Mouse (Mus musculus): ENCODE results near the gene Gucy2c. TPM values are rescaled to one million over a fixed set of nuclear protein-coding genes. Genes with fewer than 3 reads are reported as not detected.

The Gucy2c gene
- total and polyA plus RNA-seq, 2 experiments from 2014 or later = 0.28 to 0.52 TPM

DNA sequence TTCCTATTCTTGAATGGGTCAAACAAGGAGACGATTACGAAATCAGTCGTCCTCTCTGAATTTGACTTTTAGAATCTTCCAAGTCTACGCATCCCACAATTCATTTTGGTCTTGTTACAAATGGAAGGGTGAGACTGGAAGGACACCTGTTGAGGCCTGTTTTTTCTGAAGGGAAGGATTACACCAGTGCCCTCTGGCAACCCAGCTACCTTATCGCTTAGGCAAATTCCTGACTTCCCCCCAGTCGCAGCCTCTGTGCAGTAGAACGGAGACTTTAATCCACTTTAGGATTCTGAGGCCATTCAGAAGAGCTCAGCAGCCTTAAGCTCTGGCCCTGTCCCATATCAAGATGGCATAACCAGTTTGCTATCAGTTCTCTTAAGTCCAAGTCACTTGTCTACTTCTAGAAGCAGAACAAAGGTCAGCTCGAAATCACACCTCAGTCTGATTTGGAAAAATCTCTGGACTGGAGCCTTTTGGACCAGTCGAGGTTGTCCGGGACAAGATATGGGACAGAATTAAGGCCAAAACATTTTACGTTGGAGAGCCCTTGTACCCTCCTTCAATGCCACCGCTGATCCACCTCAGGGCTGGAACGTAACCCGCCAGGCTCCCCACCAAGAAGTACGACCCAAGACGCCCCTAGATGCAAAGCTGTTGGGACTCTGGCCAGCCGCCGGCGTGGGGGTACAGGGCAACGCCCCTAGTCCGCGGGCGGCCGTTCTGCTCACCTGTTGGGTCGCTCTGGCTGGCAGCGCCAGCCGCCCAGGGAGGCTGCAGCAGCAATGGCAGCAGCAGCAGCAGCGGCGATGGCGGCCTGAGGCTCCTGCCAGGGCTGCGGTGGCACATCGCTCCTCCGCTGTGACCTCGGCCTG, 120.5 kb downstream of the Gucy2c start:
- Histone ChIP-seq H3K9ac (replicated peaks; ENCODE audit: low read length) (no peak overlapping the region), H3K36me3 (ENCODE audit: insufficient read depth, low read length) (no peaks in the 10 kb centered on the region), H3K4me1 (ENCODE audit: insufficient read depth, low read length) (peaks cover 6% of the 10 kb centered on the region; the same call in 1 of the 2 replicates), H3K9me3 (ENCODE audit: low read length) (no peaks in the 10 kb centered on the region), H3K4me3 (ENCODE audit: low read length) (peak overlapping the region; percentile 27), H3K27me3 (ENCODE audit: insufficient read depth, low read length) (peaks cover 20% of the 10 kb centered on the region; the same call in 1 of the 2 replicates), H3K27ac (no peak overlapping the region), H3K4me2 (ENCODE audit: low read depth, low read length) (peak overlapping the region; percentile 51)
- no peak for TF ChIP-seq CTCF (IDR thresholded peaks at IDR 0.05; ENCODE audit: low read depth)
- ATAC-seq (no peak), DNase-seq (ENCODE audit: low spot score) (no peak)
- WGBS = 20% methylated on average over 33 of the region's 34 CpGs

DNA sequence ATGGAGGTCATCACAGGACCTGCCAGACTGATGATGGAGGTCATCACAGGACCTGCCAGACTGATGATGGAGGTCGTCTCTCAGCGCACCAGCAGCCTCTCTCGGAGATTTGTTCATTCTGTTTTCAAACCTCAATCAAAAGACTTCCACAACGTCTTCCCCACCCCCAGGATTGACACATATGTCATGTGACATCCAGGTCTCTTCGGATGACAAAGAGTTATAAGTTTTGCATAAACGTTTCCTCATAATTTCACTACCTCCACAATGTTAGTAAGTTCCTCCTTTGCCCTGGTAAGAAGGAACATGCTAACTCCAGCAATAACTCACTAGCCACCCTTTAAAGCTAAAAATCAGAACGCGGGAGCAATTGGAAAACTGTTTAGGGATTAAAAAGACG, 122.3 kb downstream of the Gucy2c start:
- Histone ChIP-seq H3K27me3 (ENCODE audit: insufficient read depth, low read length) (peaks cover 20% of the 10 kb centered on the region; the same call in 1 of the 2 replicates), H3K4me2 (ENCODE audit: low read depth, low read length) (no peak overlapping the region), H3K36me3 (ENCODE audit: insufficient read depth, low read length) (no peaks in the 10 kb centered on the region), H3K9me3 (ENCODE audit: low read length) (no peaks in the 10 kb centered on the region), H3K27ac (no peak overlapping the region), H3K4me1 (ENCODE audit: insufficient read depth, low read length) (peaks cover 6% of the 10 kb centered on the region; the same call in 1 of the 2 replicates), H3K9ac (replicated peaks; ENCODE audit: low read length) (no peak overlapping the region), H3K4me3 (ENCODE audit: low read length) (no peak overlapping the region)
- DNase-seq (ENCODE audit: low spot score) (no peak), ATAC-seq (no peak)
- TF ChIP-seq CTCF (IDR thresholded peaks at IDR 0.05; ENCODE audit: low read depth) = no peak
- 92% methylated on average over 9 of the region's 9 CpGs for WGBS

DNA sequence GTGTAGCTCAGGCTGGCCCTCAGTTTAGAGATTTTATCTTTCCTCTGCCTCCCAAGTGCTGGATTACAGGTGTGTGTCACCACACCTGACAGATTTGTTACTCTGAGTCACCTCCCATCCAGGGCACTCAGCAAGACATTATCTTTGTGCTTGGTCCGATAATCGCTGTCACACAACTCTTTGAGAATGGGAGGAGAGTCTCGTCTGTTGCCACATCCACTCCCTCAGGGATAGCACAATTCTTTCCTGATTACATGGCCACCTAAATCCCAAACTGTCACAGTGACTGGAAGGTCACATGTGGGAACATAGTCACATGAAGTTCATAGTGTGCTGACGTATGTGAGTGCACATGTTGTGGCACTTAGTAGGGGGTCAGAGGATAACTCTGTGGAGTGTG, 123.3 kb downstream of the Gucy2c start:
- TF ChIP-seq CTCF (IDR thresholded peaks at IDR 0.05; ENCODE audit: low read depth) = no peak
- Histone ChIP-seq H3K27me3 (ENCODE audit: insufficient read depth, low read length) (peaks cover 20% of the 10 kb centered on the region; the same call in 1 of the 2 replicates), H3K9me3 (ENCODE audit: low read length) (no peaks in the 10 kb centered on the region), H3K4me2 (ENCODE audit: low read depth, low read length) (no peak overlapping the region), H3K4me3 (ENCODE audit: low read length) (no peak overlapping the region), H3K27ac (no peak overlapping the region), H3K9ac (replicated peaks; ENCODE audit: low read length) (no peak overlapping the region), H3K4me1 (ENCODE audit: insufficient read depth, low read length) (peaks cover 6% of the 10 kb centered on the region; the same call in 1 of the 2 replicates), H3K36me3 (ENCODE audit: insufficient read depth, low read length) (no peaks in the 10 kb centered on the region)
- ATAC-seq (no peak), DNase-seq (ENCODE audit: low spot score) (no peak)
- 82% methylated on average over 4 of the region's 4 CpGs for WGBS

DNA sequence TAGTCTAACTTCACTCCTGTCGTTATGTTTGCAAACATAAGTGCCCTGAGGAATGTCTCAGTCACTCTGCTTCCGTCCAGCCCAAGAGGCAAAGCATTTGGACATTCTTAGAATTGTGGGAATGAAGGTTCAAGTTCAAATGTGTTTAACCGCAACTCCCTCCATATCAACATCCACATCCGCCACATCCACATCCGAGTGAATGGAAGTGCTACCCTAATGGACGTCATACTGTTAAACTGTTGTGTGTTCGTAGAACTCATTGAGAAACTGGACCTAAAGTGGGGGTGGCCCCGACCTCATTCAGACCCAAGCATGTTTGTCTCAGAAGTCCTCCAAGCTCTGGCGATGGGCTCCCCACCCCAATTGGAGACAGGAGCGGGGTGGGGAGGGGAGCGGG, 125.8 kb downstream of the Gucy2c start:
- Histone ChIP-seq H3K27ac (no peak overlapping the region), H3K4me1 (ENCODE audit: insufficient read depth, low read length) (no peaks in the 10 kb centered on the region), H3K36me3 (ENCODE audit: insufficient read depth, low read length) (no peaks in the 10 kb centered on the region), H3K27me3 (ENCODE audit: insufficient read depth, low read length) (0 out of 2 replicates have a peak, but pooled peaks cover under 1% of the 10 kb centered on the region), H3K9me3 (ENCODE audit: low read length) (no peaks in the 10 kb centered on the region), H3K4me2 (ENCODE audit: low read depth, low read length) (no peak overlapping the region), H3K9ac (replicated peaks; ENCODE audit: low read length) (no peak overlapping the region), H3K4me3 (ENCODE audit: low read length) (no peak overlapping the region)
- DNase-seq (ENCODE audit: low spot score) (no peak), ATAC-seq (no peak)
- 74% methylated on average over 11 of the region's 11 CpGs for WGBS
- TF ChIP-seq CTCF (IDR thresholded peaks at IDR 0.05; ENCODE audit: low read depth) = no peak

DNA sequence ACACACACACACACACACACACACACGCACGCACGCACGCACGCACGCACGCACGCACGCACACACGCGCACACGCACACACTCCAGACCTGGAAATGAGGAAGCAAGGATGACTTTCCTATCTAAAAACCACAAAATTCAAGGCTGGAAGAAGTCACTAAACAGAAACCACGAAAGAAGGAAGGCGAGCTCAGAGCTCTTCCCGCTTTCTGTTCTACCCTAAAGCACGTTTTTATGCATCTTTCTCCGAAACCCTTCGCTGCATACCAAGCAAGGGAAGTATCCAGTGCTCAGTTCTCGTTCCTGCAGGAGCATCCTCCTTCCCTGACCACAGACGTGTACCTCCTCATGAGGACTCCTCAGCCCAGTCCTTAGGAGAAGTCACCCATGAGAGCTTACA, 127.1 kb downstream of the Gucy2c start:
- H3K27ac ChIP-seq = no peak overlapping the region
- no peak for DNase-seq (ENCODE audit: low spot score)
- H3K36me3 ChIP-seq (ENCODE audit: insufficient read depth, low read length) = no peaks in the 10 kb centered on the region
- no peak overlapping the region for H3K4me3 ChIP-seq (ENCODE audit: low read length)
- H3K4me2 ChIP-seq (ENCODE audit: low read depth, low read length) = no peak overlapping the region
- H3K4me1 ChIP-seq (ENCODE audit: insufficient read depth, low read length) = no peaks in the 10 kb centered on the region
- no peaks in the 10 kb centered on the region for H3K9me3 ChIP-seq (ENCODE audit: low read length)
- TF ChIP-seq CTCF (IDR thresholded peaks at IDR 0.05; ENCODE audit: low read depth) = no peak
- no peaks in the 10 kb centered on the region for H3K27me3 ChIP-seq (ENCODE audit: insufficient read depth, low read length)
- no peak overlapping the region for H3K9ac ChIP-seq (replicated peaks; ENCODE audit: low read length)
- ATAC-seq = no peak
- WGBS = 82% methylated on average over 20 of the region's 20 CpGs

DNA sequence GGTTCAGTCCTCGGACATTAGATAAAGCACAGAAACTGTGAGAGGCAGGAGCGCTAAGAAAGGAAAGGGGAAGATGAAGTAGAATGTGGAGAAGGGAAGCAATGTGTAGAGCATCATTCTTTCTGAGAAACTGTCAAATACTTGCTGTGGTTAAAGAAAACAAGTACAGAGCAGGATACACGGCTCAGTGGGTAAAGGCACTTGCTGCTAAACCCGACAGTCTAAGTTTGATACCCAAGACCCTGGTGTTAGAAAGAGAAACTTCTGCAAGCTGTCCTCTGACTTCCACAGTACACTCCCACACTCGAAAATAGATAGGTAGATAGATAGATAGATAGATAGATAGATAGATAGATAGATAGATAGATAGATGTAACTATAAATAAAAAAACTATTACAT, 128.2 kb downstream of the Gucy2c start:
- WGBS = 66% methylated on average over 5 of the region's 5 CpGs
- no peak for DNase-seq (ENCODE audit: low spot score)
- Histone ChIP-seq H3K4me2 (ENCODE audit: low read depth, low read length) (no peak overlapping the region), H3K4me3 (ENCODE audit: low read length) (no peak overlapping the region), H3K4me1 (ENCODE audit: insufficient read depth, low read length) (no peaks in the 10 kb centered on the region), H3K27ac (no peak overlapping the region), H3K9me3 (ENCODE audit: low read length) (no peaks in the 10 kb centered on the region), H3K36me3 (ENCODE audit: insufficient read depth, low read length) (no peaks in the 10 kb centered on the region), H3K9ac (replicated peaks; ENCODE audit: low read length) (no peak overlapping the region), H3K27me3 (ENCODE audit: insufficient read depth, low read length) (no peaks in the 10 kb centered on the region)
- TF ChIP-seq CTCF (IDR thresholded peaks at IDR 0.05; ENCODE audit: low read depth) = no peak
- no peak for ATAC-seq

DNA sequence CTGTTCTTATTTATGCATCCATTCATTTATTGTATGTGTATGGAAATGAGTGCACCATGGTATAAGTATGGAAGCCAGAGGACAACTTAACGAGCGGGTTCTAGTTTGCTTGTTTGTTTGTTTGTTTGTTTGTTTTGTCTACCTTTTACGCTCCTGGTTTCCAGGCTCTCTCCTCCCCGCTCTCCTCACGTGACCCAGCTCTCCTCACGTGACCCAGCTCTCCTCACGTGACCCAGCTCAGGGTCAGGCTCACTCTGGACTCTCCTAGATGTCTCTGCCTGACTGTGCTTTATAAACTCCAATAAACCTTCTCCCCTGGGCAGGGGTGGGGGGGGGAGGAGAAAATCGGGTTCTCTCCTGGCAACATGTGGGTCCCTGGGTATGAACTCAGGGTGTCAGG, 130.9 kb downstream of the Gucy2c start:
- DNase-seq (ENCODE audit: low spot score) = no peak
- no peak overlapping the region for H3K4me3 ChIP-seq (ENCODE audit: low read length)
- H3K9ac ChIP-seq (replicated peaks; ENCODE audit: low read length) = no peak overlapping the region
- H3K4me2 ChIP-seq (ENCODE audit: low read depth, low read length) = no peak overlapping the region
- 92% methylated on average over 8 of the region's 8 CpGs for WGBS
- H3K9me3 ChIP-seq (ENCODE audit: low read length) = no peaks in the 10 kb centered on the region
- no peak for ATAC-seq
- no peaks in the 10 kb centered on the region for H3K36me3 ChIP-seq (ENCODE audit: insufficient read depth, low read length)
- H3K27me3 ChIP-seq (ENCODE audit: insufficient read depth, low read length) = no peaks in the 10 kb centered on the region
- H3K27ac ChIP-seq = no peak overlapping the region
- no peaks in the 10 kb centered on the region; the same call in 1 of the 2 replicates for H3K4me1 ChIP-seq (ENCODE audit: insufficient read depth, low read length)
- no peak for TF ChIP-seq CTCF (IDR thresholded peaks at IDR 0.05; ENCODE audit: low read depth)
